Mouse (Mus musculus) hindbrain, postnatal 0 days (tissue): Measurements from ENCODE around the gene Pycr1. TPM values are rescaled to one million over a fixed set of nuclear protein-coding genes. Genes with fewer than 3 reads are reported as not detected.
A peak's percentile ranks its signal among the peaks of the same experiment; 100 is the strongest.

ENCODE experiments used
- ATAC-seq: fragments of 200-750 bp; cut with Nextera tagmentation; 2 replicates; pipeline ENCODE4 v1.8.0; 2017; ENCODE audit warnings: mild to moderate bottlenecking, moderate TSS enrichment, moderate library complexity
- DNase-seq: peaks from one replicate; pipeline ENCODE4 v3.0.0-alpha.2; 2015; ENCODE audit warnings: low spot score
- H3K27ac ChIP-seq: fragments of 300-500 bp; sonication (generic); 2 replicates; pipeline ENCODE4 v1.5.1; 2014; ENCODE audit warnings: mild to moderate bottlenecking
- H3K27me3 ChIP-seq: fragments of 300-500 bp; sonication (generic); 2 replicates; pipeline ENCODE4 v1.6.1; 2014; ENCODE audit warnings: low read length, mixed read lengths; ENCODE audit not compliant: insufficient read depth
- H3K36me3 ChIP-seq: fragments of 300-500 bp; sonication (generic); 2 replicates; pipeline ENCODE4 v1.6.1; 2014; ENCODE audit warnings: low read length, mixed read lengths; ENCODE audit not compliant: insufficient read depth
- H3K4me1 ChIP-seq: fragments of 300-500 bp; sonication (generic); 2 replicates; pipeline ENCODE4 v1.6.1; 2014; ENCODE audit warnings: antibody characterized with exemption, low read length, mixed read lengths; ENCODE audit not compliant: insufficient read depth
- H3K4me2 ChIP-seq: fragments of 300-500 bp; sonication (generic); 2 replicates; pipeline ENCODE4 v1.6.1; 2014; ENCODE audit warnings: low read depth, mild to moderate bottlenecking, low read length, moderate library complexity, mixed read lengths
- H3K4me3 ChIP-seq: fragments of 300-500 bp; sonication (generic); 2 replicates; pipeline ENCODE4 v1.5.1; 2014; ENCODE audit warnings: low read length
- H3K9ac ChIP-seq: fragments of 300-500 bp; sonication (generic); replicated peaks from 2 replicates; pipeline ENCODE4 v1.6.1; 2014; ENCODE audit warnings: mild to moderate bottlenecking, low read length, moderate library complexity, mixed read lengths
- H3K9me3 ChIP-seq: fragments of 300-500 bp; sonication (generic); 2 replicates; pipeline ENCODE4 v1.6.1; 2016; ENCODE audit warnings: low read length, mixed read lengths
- CTCF ChIP-seq: IDR thresholded peaks from 2 replicates; pipeline ENCODE4 v1.5.1; 2016; ENCODE audit warnings: antibody characterized with exemption, control low read depth, low read depth
- WGBS: fragments of 180-500 bp; shearing (Covaris S2); extraction: QIAGEN DNeasy Blood & Tissue Kit; methylation state at CpG from one replicate; pipeline ENCODE4 v1.1.7; 2014; 5-methylcytosine and 5-hydroxymethylcytosine counted together
- polyA plus RNA-seq: library from polyadenylated mRNA; unstranded; fragments of >200 nt; fragmentation: Nextera tagmentation; extraction: Ambion mirVana; gene quantifications from 2 replicates; pipeline ENCODE4 v1.2.1, GENCODE M21; 2015
- total RNA-seq: library from RNA; depleted of rRNA; stranded (reverse); fragments of >200 nt; gene quantifications from 2 replicates; pipeline ENCODE4 v1.2.3, GENCODE M21; 2014

Pycr1 gene
- total and polyA plus RNA-seq, 2 experiments from 2014 or later: 9.3 to 13.8 TPM

DNA sequence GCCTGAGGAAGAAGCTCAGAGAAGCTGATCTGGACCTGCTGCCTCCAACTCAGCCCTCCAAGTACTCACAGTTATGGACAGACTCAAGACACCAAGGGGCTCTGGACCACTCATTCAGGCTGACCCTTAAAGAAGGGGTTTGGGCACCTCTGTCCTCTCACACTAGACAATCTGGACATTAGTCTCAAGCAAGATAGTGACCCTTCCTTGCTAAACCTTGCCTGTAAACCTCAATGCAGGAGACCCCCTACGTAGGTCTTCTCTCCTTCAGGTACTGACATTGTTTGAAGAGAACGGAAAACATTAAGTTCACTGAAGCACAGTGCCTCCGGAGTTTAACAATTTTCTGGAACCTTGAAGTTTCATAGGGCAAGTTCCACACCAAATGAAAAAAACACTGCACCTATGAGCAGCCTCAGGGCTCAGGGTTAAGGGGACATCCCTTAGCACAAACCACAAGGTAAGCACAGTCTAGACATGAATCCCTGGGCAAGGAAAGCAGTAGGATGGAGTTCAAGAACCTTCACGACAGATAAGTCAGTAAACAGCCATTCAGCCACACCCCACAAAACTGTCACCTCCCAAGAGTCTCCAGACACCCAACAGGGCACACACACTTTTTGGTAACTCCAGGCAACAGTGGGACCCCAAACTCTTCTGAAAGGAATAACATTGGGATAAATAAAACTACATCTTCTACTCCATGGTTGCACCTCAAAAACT, 11.7 kb downstream of the Pycr1 start:
- H3K9ac ChIP-seq: peak overlapping the region; percentile 88
- H3K4me1 ChIP-seq: peaks cover 17% of the 10 kb centered on the region
- H3K4me2 ChIP-seq: peak overlapping the region; percentile 96
- peak overlapping the region; percentile 88 for H3K27ac ChIP-seq
- TF ChIP-seq CTCF: no peak
- peak overlapping the region; percentile 92 for H3K4me3 ChIP-seq
- no peak for DNase-seq
- ATAC-seq: no peak
- H3K36me3 ChIP-seq: 0 out of 2 replicates have a peak, but pooled peaks cover 4% of the 10 kb centered on the region
- 62% methylated on average over 4 of the region's 4 CpGs for WGBS
- H3K9me3 ChIP-seq: no peaks in the 10 kb centered on the region
- H3K27me3 ChIP-seq: no peaks in the 10 kb centered on the region

DNA sequence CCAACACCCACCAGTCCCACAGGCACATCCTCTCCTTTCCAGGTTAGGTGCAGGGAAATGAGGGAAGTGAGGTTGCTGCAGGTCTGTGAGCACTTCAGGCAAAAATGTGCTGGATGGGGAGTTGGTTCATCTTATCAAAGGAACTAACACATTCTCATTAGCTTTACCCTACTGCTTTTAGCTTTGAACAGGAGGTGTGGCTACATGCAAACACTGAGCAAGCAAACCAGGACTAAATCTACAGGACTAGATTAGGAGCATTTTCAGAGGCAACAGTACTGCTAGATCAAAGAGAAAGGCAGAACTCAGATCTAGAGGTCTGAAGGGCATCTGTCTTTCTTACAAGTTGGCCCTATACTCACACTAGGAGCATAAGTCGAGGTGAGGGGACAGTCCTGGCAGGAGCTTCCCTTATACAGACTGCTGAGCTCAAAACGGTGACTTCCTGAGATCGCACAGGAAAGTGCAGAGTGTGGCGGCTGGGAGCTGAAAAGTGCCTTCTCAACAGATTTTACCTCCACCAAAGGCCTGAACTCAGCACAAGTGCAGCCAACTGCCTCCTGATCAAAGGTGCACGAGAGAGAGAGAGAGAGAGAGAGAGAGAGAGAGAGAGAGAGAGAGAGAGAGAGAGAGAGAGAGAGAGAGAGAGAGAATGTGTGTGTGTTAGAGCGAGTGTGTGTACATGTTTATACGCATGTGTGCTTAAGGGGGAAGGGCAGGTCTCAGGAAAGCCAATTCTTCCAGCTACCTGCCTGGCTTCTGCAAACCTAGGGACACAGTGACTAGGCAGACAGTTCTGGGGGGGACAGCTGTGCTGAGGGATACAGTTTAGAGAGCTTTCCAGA, 12.5 kb downstream of the Pycr1 start:
- WGBS: 48% methylated on average over 6 of the region's 7 CpGs
- DNase-seq: no peak
- no peak overlapping the region; the same call in 1 of the 2 replicates for H3K9ac ChIP-seq

DNA sequence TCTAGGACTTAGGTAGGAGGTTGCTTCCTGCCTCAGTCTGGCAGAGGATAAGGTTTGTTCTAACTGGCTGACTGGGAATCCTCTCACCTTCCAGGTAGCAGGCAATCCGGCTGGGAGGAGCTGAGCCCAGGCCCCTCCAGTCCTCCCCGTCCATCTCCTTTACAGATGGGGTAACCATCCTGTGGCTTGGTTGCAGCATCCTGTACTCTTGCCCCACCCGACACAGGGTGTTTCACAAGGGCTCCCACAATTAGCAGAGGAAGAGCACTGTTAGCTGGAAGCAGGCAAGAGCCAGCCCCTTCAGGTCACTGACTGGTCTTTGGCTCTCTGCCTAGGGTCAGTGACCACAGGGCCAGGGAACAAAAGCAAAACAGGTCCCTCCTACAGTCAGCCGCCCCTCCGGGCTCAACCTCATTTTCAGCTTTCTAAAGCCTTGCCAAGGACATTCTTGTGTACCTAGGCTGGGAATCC, 13.1 kb downstream of the Pycr1 start:
- no peaks in the 10 kb centered on the region for H3K27me3 ChIP-seq
- TF ChIP-seq CTCF: no peak
- H3K4me1 ChIP-seq: peaks cover 17% of the 10 kb centered on the region
- no peak overlapping the region for H3K4me3 ChIP-seq
- H3K9me3 ChIP-seq: no peaks in the 10 kb centered on the region
- DNase-seq: no peak
- 0 out of 2 replicates have a peak, but pooled peaks cover 5% of the 10 kb centered on the region for H3K36me3 ChIP-seq
- no peak overlapping the region; the same call in 1 of the 2 replicates for H3K9ac ChIP-seq
- WGBS: 35% methylated on average over 5 of the region's 5 CpGs
- ATAC-seq: no peak
- H3K27ac ChIP-seq: peak overlapping the region; percentile 41; the same call in 1 of the 2 replicates
- peak overlapping the region; percentile 25; the same call in 1 of the 2 replicates for H3K4me2 ChIP-seq

More for the DNA sequence above, 12.5 kb downstream of the Pycr1 start:
- Histone ChIP-seq H3K4me1 (peaks cover 17% of the 10 kb centered on the region), H3K27ac (peak overlapping the region; percentile 41), H3K9me3 (no peaks in the 10 kb centered on the region), H3K4me2 (peak overlapping the region; percentile 96), H3K4me3 (no peak overlapping the region), H3K27me3 (no peaks in the 10 kb centered on the region), H3K36me3 (0 out of 2 replicates have a peak, but pooled peaks cover 5% of the 10 kb centered on the region)
- TF ChIP-seq CTCF: no peak
- no peak for ATAC-seq

DNA sequence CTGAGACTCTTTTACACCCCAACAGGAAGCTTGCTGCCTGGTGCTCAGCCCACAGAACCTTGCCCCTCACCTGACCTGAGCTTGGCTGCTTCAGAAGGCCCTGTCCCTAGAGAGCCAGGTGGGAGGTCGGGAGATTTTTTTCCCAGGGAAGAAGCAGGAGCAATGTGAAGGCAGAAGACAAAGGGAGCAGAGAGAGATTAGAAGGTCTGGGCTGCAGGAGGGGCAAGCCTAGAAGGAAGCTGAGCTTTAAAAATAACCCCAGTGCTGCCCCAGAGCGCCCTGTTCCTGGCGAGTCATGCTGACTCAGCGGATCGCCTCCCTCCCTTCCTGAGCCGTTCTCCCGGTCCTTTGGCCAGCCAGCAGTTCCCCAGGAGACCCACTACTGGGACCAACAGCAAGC, 13.7 kb downstream of the Pycr1 start:
- no peak for DNase-seq
- H3K4me2 ChIP-seq: 0 out of 2 replicates have a peak overlapping the region, but pooled peaks have one; percentile 25
- H3K27ac ChIP-seq: peak overlapping the region; percentile 41; the same call in 1 of the 2 replicates
- H3K27me3 ChIP-seq: no peaks in the 10 kb centered on the region
- H3K9me3 ChIP-seq: no peaks in the 10 kb centered on the region
- H3K4me3 ChIP-seq: no peak overlapping the region
- 0 out of 2 replicates have a peak, but pooled peaks cover 5% of the 10 kb centered on the region for H3K36me3 ChIP-seq
- no peak overlapping the region; the same call in 1 of the 2 replicates for H3K9ac ChIP-seq
- H3K4me1 ChIP-seq: peaks cover 22% of the 10 kb centered on the region
- ATAC-seq: no peak
- WGBS: 34% methylated on average over 7 of the region's 7 CpGs
- TF ChIP-seq CTCF: no peak

DNA sequence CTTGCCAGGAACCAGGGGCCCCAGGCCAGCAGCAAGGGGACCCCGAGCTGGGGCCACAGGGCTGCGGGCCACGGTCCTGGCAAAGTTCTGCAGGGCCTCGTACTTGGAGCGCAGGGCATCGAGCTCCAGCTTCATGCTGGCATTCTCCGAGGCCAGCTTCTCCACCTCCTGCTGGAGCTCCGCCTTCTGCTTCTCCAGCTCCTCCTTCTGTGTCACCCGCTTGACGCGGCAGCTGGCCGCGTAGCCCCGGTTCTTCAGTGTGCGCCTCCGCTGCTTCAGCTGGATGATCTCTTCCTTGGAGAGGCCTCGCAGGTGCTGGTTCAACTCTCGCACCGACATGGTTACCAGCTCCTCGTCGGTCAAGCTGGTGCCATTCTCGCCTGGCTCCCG, 14.2 kb downstream of the Pycr1 start:
- H3K9me3 ChIP-seq: no peaks in the 10 kb centered on the region
- no peak overlapping the region for H3K4me3 ChIP-seq
- DNase-seq: no peak
- no peaks in the 10 kb centered on the region for H3K27me3 ChIP-seq
- no peak for ATAC-seq
- peaks cover 22% of the 10 kb centered on the region for H3K4me1 ChIP-seq
- 72% methylated on average over 23 of the region's 23 CpGs for WGBS
- H3K27ac ChIP-seq: peak overlapping the region; percentile 41; the same call in 1 of the 2 replicates
- H3K4me2 ChIP-seq: 0 out of 2 replicates have a peak overlapping the region, but pooled peaks have one; percentile 25
- 0 out of 2 replicates have a peak, but pooled peaks cover 5% of the 10 kb centered on the region for H3K36me3 ChIP-seq
- no peak overlapping the region for H3K9ac ChIP-seq
- no peak for TF ChIP-seq CTCF

DNA sequence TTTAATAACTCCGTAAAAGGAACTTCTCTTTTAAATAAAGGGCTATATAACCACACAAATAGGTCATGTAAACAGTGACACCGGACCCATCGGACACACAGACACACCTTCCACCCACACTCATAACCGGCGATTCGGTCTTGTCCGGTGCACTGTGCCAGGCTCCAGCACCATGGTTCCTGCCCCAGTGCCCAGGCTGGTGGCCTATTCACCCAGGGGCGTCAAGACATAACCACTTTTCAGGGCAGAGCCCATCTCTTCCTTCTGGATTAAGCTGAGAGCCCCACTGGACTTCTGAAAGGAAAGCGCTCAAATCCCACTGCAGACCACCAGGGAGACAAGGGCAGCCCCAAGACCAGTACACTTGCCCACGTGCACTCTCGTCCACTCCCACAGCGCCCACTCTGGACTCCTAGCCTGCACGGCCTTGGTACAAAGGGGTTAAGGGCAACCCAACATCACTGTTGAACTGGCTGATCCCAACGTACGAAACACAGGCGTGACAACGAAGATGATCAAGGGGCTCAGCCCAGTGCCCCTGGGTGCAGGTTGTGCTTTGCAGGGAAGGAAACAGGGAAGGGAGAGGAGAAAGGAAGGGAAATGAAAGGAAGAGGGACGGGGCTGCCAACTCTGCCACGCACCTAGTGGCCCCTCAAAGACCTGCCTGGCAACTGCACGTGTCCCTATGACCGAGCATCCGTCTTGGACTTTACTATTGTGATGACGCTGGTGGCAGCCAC, 14.8 kb downstream of the Pycr1 start:
- Histone ChIP-seq H3K9ac (no peak overlapping the region), H3K9me3 (no peaks in the 10 kb centered on the region), H3K27ac (no peak overlapping the region), H3K4me3 (no peak overlapping the region), H3K36me3 (0 out of 2 replicates have a peak, but pooled peaks cover 5% of the 10 kb centered on the region), H3K4me2 (no peak overlapping the region), H3K27me3 (no peaks in the 10 kb centered on the region), H3K4me1 (peaks cover 22% of the 10 kb centered on the region)
- ATAC-seq: no peak
- no peak for TF ChIP-seq CTCF
- 94% methylated on average over 23 of the region's 23 CpGs for WGBS
- no peak for DNase-seq
